Mouse (Mus musculus): ENCODE measurements around the gene Zfp691. TPM values are rescaled to one million over a fixed set of nuclear protein-coding genes. Genes with fewer than 3 reads are reported as not detected.

The Zfp691 gene
- 12.3 and 14.8 TPM in 2 replicates for polyA plus RNA-seq (2011; ENCODE audit: insufficient read depth, insufficient read length, low read depth, missing spikeins)

DNA sequence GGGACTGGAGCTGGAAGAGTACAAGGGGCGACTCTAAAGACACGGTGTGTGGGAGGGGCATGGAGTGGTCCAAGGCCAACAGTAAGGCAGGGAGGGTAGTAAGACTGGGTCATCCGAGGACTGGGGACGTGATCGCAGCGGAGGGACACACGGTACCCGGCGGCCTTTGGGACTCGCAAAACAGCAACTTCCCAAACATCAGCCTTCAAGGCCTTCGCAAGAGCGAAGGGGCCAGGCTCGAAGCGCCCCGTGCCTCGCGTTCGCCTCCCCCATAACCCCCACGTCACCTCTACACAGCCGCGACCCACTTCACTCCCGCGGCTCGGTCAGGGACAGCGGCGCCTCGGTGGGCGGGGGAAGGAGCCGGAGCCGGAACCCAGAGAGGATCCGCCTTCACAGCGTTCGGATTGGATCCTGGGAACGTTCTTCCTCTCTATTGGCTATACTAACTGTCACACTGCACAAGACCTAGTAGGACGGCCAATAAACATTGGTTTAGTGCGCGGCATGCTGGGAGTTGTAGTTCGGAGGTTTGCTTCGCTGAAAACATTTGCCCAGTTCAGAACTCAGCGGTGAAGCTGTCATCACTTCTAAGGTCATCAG lies at the start of gene Zfp691:
Zfp691 (minus strand) TSS at position 345 of the 603 bp plus-strand sequence.
- Histone ChIP-seq H3K4me1 (ENCODE audit: control insufficient read depth, insufficient read depth, low read length) (no peaks in the 10 kb centered on the region), H3K9me3 (replicated peaks; ENCODE audit: control insufficient read depth, insufficient read depth, low read length, poor library complexity, severe bottlenecking) (no peaks in the 10 kb centered on the region), H3K36me3 (ENCODE audit: control insufficient read depth, insufficient read depth, low read length, poor library complexity, severe bottlenecking) (no peaks in the 10 kb centered on the region), H3K27me3 (ENCODE audit: control insufficient read depth, insufficient read depth, low read length, poor library complexity, severe bottlenecking) (no peaks in the 10 kb centered on the region), H3K4me3 (ENCODE audit: low read depth, low read length) (peak within 1 kb of the TSS; percentile 88), H3K9ac (ENCODE audit: low read depth, poor library complexity, severe bottlenecking) (peak within 1 kb of the TSS; percentile 73), H3K27ac (ENCODE audit: insufficient read depth, low read length) (no peak within 1 kb of the TSS)
- no peak for TF ChIP-seq CTCF (IDR thresholded peaks at IDR 0.05; ENCODE audit: low read depth, low read length)
- TF ChIP-seq EP300 (IDR thresholded peaks at IDR 0.05; ENCODE audit: insufficient read depth, low read depth, low read length), result no peak
- TF ChIP-seq POLR2A (IDR thresholded peaks at IDR 0.05; ENCODE audit: insufficient read depth, low read length), result no peak

DNA sequence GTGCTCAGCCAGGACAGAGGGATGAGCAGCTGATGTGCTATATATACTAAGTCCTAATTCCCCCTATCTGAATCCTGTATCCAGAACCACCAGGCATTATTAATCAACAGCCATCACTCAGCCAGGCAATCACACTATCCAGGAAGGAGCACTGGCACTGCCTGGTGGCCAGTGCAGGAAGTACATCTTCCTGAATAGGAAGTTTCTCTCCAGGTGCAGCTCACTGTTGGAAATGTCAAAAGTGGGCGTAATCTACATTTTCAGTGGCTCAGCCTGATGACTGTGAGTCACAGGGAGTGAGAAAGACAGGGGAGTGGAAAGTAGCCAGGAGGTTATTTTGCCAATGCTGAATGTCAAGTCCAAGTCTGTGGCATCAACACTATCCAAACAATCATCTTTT lies 49.7 kb upstream of the Zfp691 start:
- Histone ChIP-seq H3K27me3 (ENCODE audit: control insufficient read depth, insufficient read depth, low read length, poor library complexity, severe bottlenecking) (no peaks in the 10 kb centered on the region), H3K9ac (ENCODE audit: low read depth, poor library complexity, severe bottlenecking) (no peak overlapping the region), H3K4me3 (ENCODE audit: low read depth, low read length) (no peak overlapping the region), H3K36me3 (ENCODE audit: control insufficient read depth, insufficient read depth, low read length, poor library complexity, severe bottlenecking) (peaks cover 14% of the 10 kb centered on the region), H3K9me3 (replicated peaks; ENCODE audit: control insufficient read depth, insufficient read depth, low read length, poor library complexity, severe bottlenecking) (no peaks in the 10 kb centered on the region), H3K4me1 (ENCODE audit: control insufficient read depth, insufficient read depth, low read length) (no peaks in the 10 kb centered on the region), H3K27ac (ENCODE audit: insufficient read depth, low read length) (no peak overlapping the region)
- peak; percentile 78 for TF ChIP-seq CTCF (IDR thresholded peaks at IDR 0.05; ENCODE audit: low read depth, low read length)
- no peak for TF ChIP-seq POLR2A (IDR thresholded peaks at IDR 0.05; ENCODE audit: insufficient read depth, low read length)

DNA sequence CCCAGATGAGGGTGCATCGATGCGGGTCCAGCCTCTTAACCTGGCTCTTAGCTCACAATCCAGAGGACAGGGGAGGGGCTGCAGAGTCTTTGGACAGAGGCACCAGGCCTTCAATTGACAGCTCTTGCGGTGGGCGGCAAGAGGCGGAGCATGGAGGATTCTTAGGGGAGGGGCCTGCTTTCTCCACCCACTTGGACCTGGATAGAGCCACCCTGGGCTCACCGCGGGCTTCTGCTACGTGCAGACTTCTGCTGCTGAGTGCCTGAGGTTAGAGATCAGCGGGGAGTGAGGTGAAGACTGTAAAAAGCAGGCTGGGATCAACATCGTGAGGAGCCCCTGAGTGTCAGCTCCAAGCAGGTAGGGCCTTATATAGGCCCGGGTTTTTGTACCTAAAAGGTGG lies 44.2 kb upstream of the Zfp691 start, which contains the start of gene Tmem269:
Tmem269 (minus strand) TSS at position 49 of the 400 bp plus-strand sequence.
- Histone ChIP-seq H3K9ac (ENCODE audit: low read depth, poor library complexity, severe bottlenecking) (no peak within 1 kb of the TSS), H3K27me3 (ENCODE audit: control insufficient read depth, insufficient read depth, low read length, poor library complexity, severe bottlenecking) (no peaks in the 10 kb centered on the region), H3K4me3 (ENCODE audit: low read depth, low read length) (no peak within 1 kb of the TSS), H3K9me3 (replicated peaks; ENCODE audit: control insufficient read depth, insufficient read depth, low read length, poor library complexity, severe bottlenecking) (no peaks in the 10 kb centered on the region), H3K36me3 (ENCODE audit: control insufficient read depth, insufficient read depth, low read length, poor library complexity, severe bottlenecking) (no peaks in the 10 kb centered on the region), H3K4me1 (ENCODE audit: control insufficient read depth, insufficient read depth, low read length) (no peaks in the 10 kb centered on the region), H3K27ac (ENCODE audit: insufficient read depth, low read length) (no peak within 1 kb of the TSS)
- TF ChIP-seq EP300 (IDR thresholded peaks at IDR 0.05; ENCODE audit: insufficient read depth, low read depth, low read length) (no peak), POLR2A (IDR thresholded peaks at IDR 0.05; ENCODE audit: insufficient read depth, low read length) (no peak), CTCF (IDR thresholded peaks at IDR 0.05; ENCODE audit: low read depth, low read length) (no peak)

DNA sequence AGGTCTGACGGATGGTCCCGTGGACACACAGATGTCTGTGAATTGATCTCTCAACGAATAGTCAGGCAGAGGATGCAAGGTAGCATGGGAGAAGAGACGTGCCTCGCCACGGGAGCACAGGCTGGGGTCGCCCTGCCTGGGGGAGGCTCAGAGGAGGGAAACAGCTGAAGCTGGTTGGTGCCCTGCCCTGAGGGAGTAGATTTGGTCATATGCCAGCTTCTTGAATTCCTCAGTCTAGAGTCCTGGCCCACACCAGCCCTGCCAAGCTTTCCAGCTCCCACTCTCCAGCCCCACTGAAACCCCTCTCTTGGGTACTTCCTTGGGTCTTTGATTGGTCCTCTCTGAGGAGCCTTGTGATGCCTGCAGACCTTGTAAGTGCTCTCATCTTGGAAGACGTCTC lies 42.7 kb upstream of the Zfp691 start:
- no peak for TF ChIP-seq POLR2A (IDR thresholded peaks at IDR 0.05; ENCODE audit: insufficient read depth, low read length)
- no peak for TF ChIP-seq EP300 (IDR thresholded peaks at IDR 0.05; ENCODE audit: insufficient read depth, low read depth, low read length)
- TF ChIP-seq CTCF (IDR thresholded peaks at IDR 0.05; ENCODE audit: low read depth, low read length), result no peak
- H3K9me3 ChIP-seq (replicated peaks; ENCODE audit: control insufficient read depth, insufficient read depth, low read length, poor library complexity, severe bottlenecking), result no peaks in the 10 kb centered on the region
- H3K27ac ChIP-seq (ENCODE audit: insufficient read depth, low read length), result no peak overlapping the region
- H3K4me1 ChIP-seq (ENCODE audit: control insufficient read depth, insufficient read depth, low read length), result no peaks in the 10 kb centered on the region
- H3K27me3 ChIP-seq (ENCODE audit: control insufficient read depth, insufficient read depth, low read length, poor library complexity, severe bottlenecking), result no peaks in the 10 kb centered on the region
- no peak overlapping the region for H3K4me3 ChIP-seq (ENCODE audit: low read depth, low read length)
- no peak overlapping the region for H3K9ac ChIP-seq (ENCODE audit: low read depth, poor library complexity, severe bottlenecking)
- H3K36me3 ChIP-seq (ENCODE audit: control insufficient read depth, insufficient read depth, low read length, poor library complexity, severe bottlenecking), result no peaks in the 10 kb centered on the region

DNA sequence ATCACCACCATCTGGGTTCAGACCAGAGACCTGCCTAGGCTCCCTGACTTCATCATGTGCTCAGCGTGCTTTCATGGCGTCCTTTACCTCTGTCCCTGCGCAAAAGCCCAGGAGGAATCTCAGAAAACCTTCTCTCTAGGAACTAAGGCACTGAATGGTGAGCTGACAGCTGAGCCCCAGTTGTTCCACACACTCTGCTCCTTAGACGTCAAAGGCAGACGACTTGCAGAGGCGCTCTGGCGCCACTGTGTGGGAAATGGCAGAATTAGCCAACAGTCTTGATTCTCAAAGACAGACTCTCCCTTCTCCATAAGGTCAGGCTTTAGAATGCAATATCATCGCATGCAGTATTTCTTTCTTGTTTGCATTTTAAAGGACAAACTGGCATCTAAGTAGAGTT lies 30.7 kb upstream of the Zfp691 start:
- no peaks in the 10 kb centered on the region for H3K27me3 ChIP-seq (ENCODE audit: control insufficient read depth, insufficient read depth, low read length, poor library complexity, severe bottlenecking)
- H3K4me3 ChIP-seq (ENCODE audit: low read depth, low read length), result no peak overlapping the region

DNA sequence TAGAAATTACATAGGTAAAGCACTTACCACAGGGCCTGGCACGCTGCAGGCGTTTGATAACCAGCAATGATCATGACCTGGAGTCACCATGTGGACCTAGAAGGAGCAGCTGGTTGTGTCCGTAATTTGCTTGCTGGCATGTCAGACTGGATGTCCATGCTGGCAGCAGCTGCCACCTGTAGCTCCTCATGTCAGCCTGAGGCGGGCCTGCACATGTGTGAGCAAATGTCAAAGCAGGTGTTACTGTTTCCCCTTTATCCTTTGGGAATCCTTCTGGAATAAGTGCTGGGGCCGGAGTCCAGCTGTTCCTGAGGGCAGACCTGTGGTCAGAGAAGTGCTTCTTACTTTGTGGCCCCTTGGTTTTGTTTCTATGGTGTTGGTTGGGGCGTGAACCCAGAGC lies 24.1 kb upstream of the Zfp691 start:
- no peaks in the 10 kb centered on the region for H3K4me1 ChIP-seq (ENCODE audit: control insufficient read depth, insufficient read depth, low read length)

More for the DNA sequence above, 30.7 kb upstream of the Zfp691 start:
- no peak overlapping the region for H3K9ac ChIP-seq (ENCODE audit: low read depth, poor library complexity, severe bottlenecking)
- H3K36me3 ChIP-seq (ENCODE audit: control insufficient read depth, insufficient read depth, low read length, poor library complexity, severe bottlenecking), result no peaks in the 10 kb centered on the region
- no peaks in the 10 kb centered on the region for H3K9me3 ChIP-seq (replicated peaks; ENCODE audit: control insufficient read depth, insufficient read depth, low read length, poor library complexity, severe bottlenecking)
- no peak overlapping the region for H3K27ac ChIP-seq (ENCODE audit: insufficient read depth, low read length)
- peak; percentile 93 for TF ChIP-seq CTCF (IDR thresholded peaks at IDR 0.05; ENCODE audit: low read depth, low read length)
- TF ChIP-seq POLR2A (IDR thresholded peaks at IDR 0.05; ENCODE audit: insufficient read depth, low read length), result no peak
- no peak for TF ChIP-seq EP300 (IDR thresholded peaks at IDR 0.05; ENCODE audit: insufficient read depth, low read depth, low read length)
- no peaks in the 10 kb centered on the region for H3K4me1 ChIP-seq (ENCODE audit: control insufficient read depth, insufficient read depth, low read length)

More for the DNA sequence above, 24.1 kb upstream of the Zfp691 start:
- Histone ChIP-seq H3K4me3 (ENCODE audit: low read depth, low read length) (no peak overlapping the region), H3K9ac (ENCODE audit: low read depth, poor library complexity, severe bottlenecking) (no peak overlapping the region), H3K9me3 (replicated peaks; ENCODE audit: control insufficient read depth, insufficient read depth, low read length, poor library complexity, severe bottlenecking) (no peaks in the 10 kb centered on the region), H3K36me3 (ENCODE audit: control insufficient read depth, insufficient read depth, low read length, poor library complexity, severe bottlenecking) (no peaks in the 10 kb centered on the region), H3K27ac (ENCODE audit: insufficient read depth, low read length) (no peak overlapping the region), H3K27me3 (ENCODE audit: control insufficient read depth, insufficient read depth, low read length, poor library complexity, severe bottlenecking) (no peaks in the 10 kb centered on the region)
- no peak for TF ChIP-seq POLR2A (IDR thresholded peaks at IDR 0.05; ENCODE audit: insufficient read depth, low read length)
- no peak for TF ChIP-seq CTCF (IDR thresholded peaks at IDR 0.05; ENCODE audit: low read depth, low read length)
- no peak for TF ChIP-seq EP300 (IDR thresholded peaks at IDR 0.05; ENCODE audit: insufficient read depth, low read depth, low read length)
